Mouse (Mus musculus): Measurements from ENCODE around the gene Azi2.

GRCm38 (mm10) chr9:118030252-118030651 is 10.0 kb upstream of the Azi2 start:
- TF ChIP-seq CTCF (IDR thresholded peaks at IDR 0.05) (no peak), EP300 (IDR thresholded peaks at IDR 0.05) (no peak)
